Mouse (Mus musculus) G1E (cell line): ENCODE results near the gene Gal3st2.
"Not testable (repeated sequence)": the region's sequence is repeated elsewhere in the genome, so short reads cannot be mapped to it uniquely, and the experiment has no call there.

Experiments
- CTCF ChIP-seq: IDR thresholded peaks from 2 replicates; pipeline ENCODE4 v1.5.1; 2012; ENCODE audit warnings: low read depth, low read length, inconsistent platforms, mixed read lengths
- GATA1 ChIP-seq: IDR thresholded peaks from 2 replicates; pipeline ENCODE4 v1.6.1; 2012; ENCODE audit warnings: borderline replicate concordance, low read length, inconsistent platforms, mixed read lengths

- not testable (repeated sequence) for TF ChIP-seq CTCF, GATA1
These were observed 36.3 kb downstream of the Gal3st2 start for GRCm38 (mm10) chr1:93897395-93897794.
